ENCODE assay signal across 15 mouse cellular contexts in the genomic region with DNA sequence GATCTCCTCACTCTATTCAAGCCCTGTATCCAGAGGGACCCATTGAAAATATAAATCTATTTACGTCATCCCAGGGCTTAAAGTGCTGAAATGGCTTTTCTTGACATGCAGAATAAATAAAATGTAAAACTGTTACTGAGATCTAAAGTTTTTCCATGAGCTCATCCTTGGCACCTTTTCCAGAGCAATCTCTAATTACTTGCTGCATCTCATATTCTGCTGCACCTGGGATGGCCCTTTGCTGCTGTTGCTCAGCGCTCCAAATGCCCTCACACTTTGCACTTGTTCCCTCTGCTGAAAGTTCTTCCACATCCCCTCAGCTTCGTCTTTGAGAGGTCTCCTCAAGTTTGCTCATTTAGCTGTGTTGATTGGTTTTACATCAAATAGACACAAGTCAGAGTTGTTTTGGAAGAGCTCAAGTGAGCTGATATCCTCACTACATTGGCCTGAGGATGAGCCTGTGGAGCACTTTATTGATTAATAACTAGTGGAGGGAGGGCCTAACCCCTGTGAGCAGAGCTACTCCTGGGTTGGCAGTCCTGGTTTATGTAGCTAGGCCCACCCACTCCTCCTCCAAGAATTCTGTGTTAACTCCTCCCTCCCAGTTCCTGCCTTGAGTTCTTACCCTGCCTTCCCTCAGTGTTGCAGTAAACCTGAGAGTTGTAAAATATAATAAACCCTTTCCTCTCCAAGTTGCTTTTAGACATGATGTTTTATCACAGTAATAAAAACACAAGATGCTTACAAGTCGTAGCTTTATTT.
"Had no signal": no experiment of that assay in that cellular context is flagged by ENCODE, and none has a peak within 500 bp of the region (broad histone marks: within the 10 kb centered on the region; RNA-seq: fewer than 3 reads in every experiment).

No protein-coding gene starts in this region.

- H3K27ac ChIP-seq: kidney, embryonic 15.5 days; liver, embryonic 12.5 days; liver, embryonic 15.5 days; stomach, postnatal 0 days had no signal

- ATAC-seq: liver, embryonic 12.5 days had no signal

- H3K9me3 ChIP-seq: kidney, embryonic 15.5 days; liver, embryonic 12.5 days; liver, embryonic 15.5 days had no signal

- H3K9ac ChIP-seq: kidney, embryonic 15.5 days; liver, embryonic 12.5 days; liver, embryonic 15.5 days had no signal

- H3K36me3 ChIP-seq: kidney, embryonic 15.5 days; liver, embryonic 12.5 days; liver, embryonic 15.5 days had no signal

- H3K4me3 ChIP-seq: kidney, embryonic 15.5 days; liver, embryonic 12.5 days; liver, embryonic 15.5 days had no signal

- H3K4me1 ChIP-seq: kidney, embryonic 15.5 days; liver, embryonic 12.5 days; liver, embryonic 15.5 days had no signal

- H3K4me2 ChIP-seq: kidney, embryonic 15.5 days; liver, embryonic 12.5 days; liver, embryonic 15.5 days; midbrain, embryonic 11.5 days had no signal

- DNase-seq: kidney, adult 8-10 months; kidney, postnatal 14 days; kidney, postnatal 4 days; left cerebral cortex, postnatal 4 days; liver; lung, adult 18-20 months; lung, postnatal 14 days; lung, postnatal 4 days; midbrain, embryonic 14.5 days; thymus, postnatal 36 days had no signal

- H3K27me3 ChIP-seq: kidney, embryonic 15.5 days; liver, embryonic 12.5 days; liver, embryonic 15.5 days had no signal
